Mouse (Mus musculus) layer of hippocampus, postnatal 10 days (tissue): ENCODE measurements around the gene Cdh22. TPM values are rescaled to one million over a fixed set of nuclear protein-coding genes. Genes with fewer than 3 reads are reported as not detected.

Source experiments
- DNase-seq, 2 experiments: peaks; one replicate each; pipeline ENCODE4 v3.0.0; 2021; ENCODE audit warnings: low spot score in 2 of 2
- total RNA-seq, 2 experiments: library from RNA; stranded (reverse); gene quantifications; 2 replicates each; pipeline ENCODE4 v1.2.3; 2021

Cdh22 gene
- total RNA-seq, 2 experiments from 2014 or later = 13.5 to 15.8 TPM

- peak; percentile 38 to 49 for DNase-seq
These were observed 75.5 kb downstream of the Cdh22 start for GRCm38 (mm10) chr2:165159055-165159688.

GRCm38 (mm10) chr2:165158317-165158716 is 76.3 kb downstream of the Cdh22 start:
- DNase-seq = no peak

GRCm38 (mm10) chr2:165157900-165158299 is 76.8 kb downstream of the Cdh22 start:
- DNase-seq = no peak

GRCm38 (mm10) chr2:165153006-165153405 is 81.6 kb downstream of the Cdh22 start:
- DNase-seq = peak; percentile 26 to 34

GRCm38 (mm10) chr2:165149741-165150140 is 84.9 kb downstream of the Cdh22 start:
- DNase-seq = no peak

- no peak for DNase-seq
These were observed 88.8 kb downstream of the Cdh22 start for GRCm38 (mm10) chr2:165145821-165146220.

GRCm38 (mm10) chr2:165143487-165143886 is 91.2 kb downstream of the Cdh22 start:
- no peak for DNase-seq

- DNase-seq = peak in 1 of 2 experiments; percentile 31
These were observed 98.6 kb downstream of the Cdh22 start for GRCm38 (mm10) chr2:165136049-165136448.

GRCm38 (mm10) chr2:165133566-165133965 is 101.1 kb downstream of the Cdh22 start:
- no peak for DNase-seq

- no peak for DNase-seq
These were observed 103.2 kb downstream of the Cdh22 start for GRCm38 (mm10) chr2:165131428-165131827.

- no peak for DNase-seq
These were observed 105.5 kb downstream of the Cdh22 start for GRCm38 (mm10) chr2:165129189-165129588.

GRCm38 (mm10) chr2:165126896-165127562 is 107.6 kb downstream of the Cdh22 start:
- no peak for DNase-seq

GRCm38 (mm10) chr2:165121206-165121840 is 113.3 kb downstream of the Cdh22 start:
- no peak for DNase-seq

- DNase-seq = peak in 1 of 2 experiments; percentile 35
These were observed 113.9 kb downstream of the Cdh22 start for GRCm38 (mm10) chr2:165120765-165121164.

- no peak for DNase-seq
These were observed 120.9 kb downstream of the Cdh22 start for GRCm38 (mm10) chr2:165113733-165114132.

- DNase-seq = peak; percentile 80 to 85
These were observed 122.5 kb downstream of the Cdh22 start for GRCm38 (mm10) chr2:165112149-165112548.

GRCm38 (mm10) chr2:165106585-165106984 is 128.1 kb downstream of the Cdh22 start:
- DNase-seq = no peak

GRCm38 (mm10) chr2:165105513-165106079 is 129.1 kb downstream of the Cdh22 start:
- no peak for DNase-seq

- no peak for DNase-seq
These were observed 131.7 kb downstream of the Cdh22 start for GRCm38 (mm10) chr2:165102920-165103319.

GRCm38 (mm10) chr2:165100749-165101148 is 133.9 kb downstream of the Cdh22 start:
- no peak for DNase-seq

- no peak for DNase-seq
These were observed 135.8 kb downstream of the Cdh22 start for GRCm38 (mm10) chr2:165098861-165099260.

GRCm38 (mm10) chr2:165096367-165096766 is 138.3 kb downstream of the Cdh22 start:
- peak in 1 of 2 experiments; percentile 46 for DNase-seq
